Mouse (Mus musculus) Patski (cell line): ENCODE results near the gene Zfand3. TPM values are rescaled to one million over a fixed set of nuclear protein-coding genes. Genes with fewer than 3 reads are reported as not detected.

Source experiments
- ATAC-seq: fragments of 100-300 bp; one replicate; pipeline ENCODE4 v1.8.0; 2021
- CTCF ChIA-PET: fragments of 350-600 bp; sonication (Branson Sonifier 250); formaldehyde crosslinking; loops from one replicate; lab custom pipeline; 2022; ENCODE audit warnings: inconsistent platforms; lab: Charles Lee
- POLR2A ChIA-PET: fragments of 350-600 bp; sonication (Branson Sonifier 250); formaldehyde crosslinking; loops from one replicate; lab custom pipeline; 2022; ENCODE audit warnings: antibody characterized with exemption, inconsistent platforms; lab: Charles Lee
- DNase-seq: peaks from one replicate; pipeline ENCODE4 v3.0.0-alpha.2; 2011; ENCODE audit warnings: low read depth, low spot score
- H3K27me3 ChIP-seq: fragments of 371-371 bp; one replicate; pipeline ENCODE4 v1.5.1; 2021
- CTCF ChIP-seq: fragments of 100-300 bp; IDR thresholded peaks from one replicate; pipeline ENCODE4 v1.5.1; 2021
- in situ Hi-C: fragments of 300-500 bp; cut with MboI; formaldehyde crosslinking; loops from 3 replicates; pipeline ENCODE4 v1.11.1; 2018; ENCODE audit warnings: low pct_unique_long_range_greater_than_20kb, mixed read lengths
- polyA plus RNA-seq: library from polyadenylated mRNA; unstranded; gene quantifications from one replicate; pipeline ENCODE4 v1.2.3, GENCODE M21; 2021

The Zfand3 gene
- polyA plus RNA-seq, 1 experiment from 2014 or later, result 133 TPM

DNA sequence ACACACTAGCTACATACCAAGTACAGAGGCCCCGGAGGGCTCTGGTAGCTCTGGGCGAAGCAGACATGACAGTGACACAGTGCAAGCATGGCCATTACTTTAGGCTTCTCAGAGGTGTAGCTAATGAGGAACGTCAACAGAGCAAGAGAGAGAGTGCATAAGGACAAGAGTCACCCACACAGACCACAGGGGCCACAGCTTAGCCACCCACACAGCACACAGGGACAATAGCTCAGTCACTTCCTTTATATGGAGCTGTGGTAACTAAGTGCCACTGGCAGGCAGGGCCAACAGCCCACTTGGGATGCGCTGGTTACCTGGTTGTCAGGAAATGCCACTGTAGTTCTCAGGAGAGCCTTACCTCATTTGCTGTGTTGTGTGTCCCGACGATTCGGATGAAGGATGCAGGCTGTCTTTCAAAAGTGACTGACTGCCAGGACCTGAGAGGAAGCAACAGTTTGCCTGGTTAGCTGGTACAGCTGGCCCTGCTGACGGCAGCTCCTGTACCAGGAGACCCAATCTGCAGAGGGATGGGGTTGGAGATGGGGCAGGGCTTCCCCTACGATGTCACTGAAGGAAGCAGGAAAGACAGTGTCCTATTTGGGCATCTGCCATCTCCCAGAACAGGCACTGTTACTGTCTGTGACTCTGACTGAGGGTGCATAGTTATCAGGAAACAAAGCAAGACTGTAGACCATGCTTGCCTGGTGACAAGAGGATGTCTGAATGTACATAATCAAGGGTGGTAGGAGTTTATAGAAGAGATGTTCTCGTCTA, 224.1 kb downstream of the Zfand3 start:
- DNase-seq (no peak), ATAC-seq (no peak)
- CTCF ChIA-PET, result no interaction called here
- no peak for TF ChIP-seq CTCF
- in situ Hi-C loops, result no loop called here
- no peaks in the 10 kb centered on the region for H3K27me3 ChIP-seq
- POLR2A ChIA-PET, result no interaction called here

DNA sequence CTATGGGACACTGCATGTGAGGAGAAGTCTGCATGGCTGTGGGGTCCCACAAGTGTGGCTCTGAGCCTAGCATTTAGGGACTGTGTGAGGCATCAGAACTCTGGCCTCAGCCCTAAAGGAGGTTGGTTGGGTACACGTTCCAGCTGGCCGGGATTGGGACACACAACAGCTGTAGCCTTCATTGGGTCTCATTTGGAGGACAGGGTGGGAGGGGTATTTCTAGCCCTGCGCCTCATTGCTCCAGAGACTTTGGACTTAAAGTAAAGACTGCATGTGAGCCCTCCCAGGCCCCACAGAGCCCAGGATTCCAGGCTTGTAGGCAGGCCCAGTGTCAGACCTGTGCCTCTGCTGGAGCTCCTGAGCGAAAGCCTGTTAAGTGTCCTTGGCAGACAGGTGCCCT, 225.9 kb downstream of the Zfand3 start:
- ATAC-seq, result no peak
- DNase-seq, result no peak
- ChIA-PET CTCF (interaction anchor here (1.6 kb wide), 1 partner anchor 17 kb away, joined by 3 read pairs; no protein-coding TSS in a partner anchor), POLR2A (no interaction called here)
- no peaks in the 10 kb centered on the region for H3K27me3 ChIP-seq
- no peak for TF ChIP-seq CTCF
- in situ Hi-C loops, result no loop called here

DNA sequence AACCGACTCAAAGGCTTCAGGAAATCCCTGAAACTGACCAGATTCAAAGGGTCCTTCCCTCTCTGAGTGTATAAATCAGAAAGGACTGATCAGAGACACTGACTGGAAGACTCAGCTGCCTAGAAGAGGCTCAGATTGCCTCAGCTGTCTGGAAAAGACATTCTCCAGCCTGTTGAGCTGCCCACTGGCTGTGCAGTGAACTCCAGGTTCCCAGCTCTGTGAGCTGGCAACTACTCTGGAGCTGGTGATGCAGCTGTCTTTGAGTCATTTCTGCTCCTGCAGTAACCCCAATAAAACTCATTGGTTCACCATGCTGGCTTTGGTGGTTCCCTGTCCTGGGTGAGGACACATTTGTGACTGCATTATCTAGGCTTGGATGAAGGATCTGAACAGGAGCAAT, 226.9 kb downstream of the Zfand3 start:
- ChIA-PET CTCF (interaction anchor here (0.9 to 1.6 kb wide), 2 partner anchors 11 to 16 kb away, joined by 3 read pairs; no protein-coding TSS in a partner anchor), POLR2A (interaction anchor here (0.6 kb wide), 1 partner anchor 23 kb away, joined by 3 read pairs; no protein-coding TSS in a partner anchor)
- H3K27me3 ChIP-seq, result no peaks in the 10 kb centered on the region
- TF ChIP-seq CTCF, result no peak
- in situ Hi-C loops, result no loop called here
- no peak for ATAC-seq
- no peak for DNase-seq

DNA sequence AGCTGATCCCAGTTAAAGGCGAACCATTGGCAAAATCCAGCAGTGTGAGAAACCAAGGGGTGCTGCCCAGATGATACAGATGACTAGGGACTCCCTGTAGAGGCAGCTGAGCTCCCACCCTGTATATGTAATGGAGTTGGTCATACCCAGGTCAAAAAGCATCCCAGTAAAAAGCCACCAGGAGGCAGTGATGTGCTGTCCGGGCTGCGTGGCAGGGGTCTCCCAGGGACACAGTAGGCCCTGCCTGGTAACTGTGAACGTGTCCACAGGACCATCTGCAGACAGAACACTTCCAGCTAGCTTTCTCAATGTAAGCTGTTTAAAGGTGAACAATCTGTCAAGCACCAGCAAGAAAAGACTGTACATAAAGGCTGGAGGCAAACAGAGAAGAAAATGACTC, 228.2 kb downstream of the Zfand3 start:
- in situ Hi-C loops, result no loop called here

DNA sequence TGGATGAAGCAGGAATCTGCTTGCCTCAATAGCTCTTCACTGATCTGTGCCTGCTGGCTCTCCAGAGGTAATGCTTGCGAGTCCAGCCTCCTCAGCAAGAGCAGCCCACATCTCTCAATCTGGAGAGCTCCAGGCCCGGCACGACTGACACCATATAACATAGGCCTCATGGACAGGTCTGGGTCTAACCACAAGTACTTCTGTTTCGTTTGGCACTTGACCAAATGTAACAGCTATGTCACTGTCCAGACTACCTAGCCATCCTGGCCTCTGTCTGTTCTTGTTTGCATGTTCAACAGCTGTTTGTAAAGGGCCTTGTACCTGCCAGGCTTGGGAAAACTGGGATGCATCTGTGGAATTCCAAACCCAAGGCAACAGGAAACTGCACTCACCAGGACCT, 230.8 kb downstream of the Zfand3 start:
- in situ Hi-C loops, result no loop called here
- ATAC-seq, result no peak
- no peak for DNase-seq
- TF ChIP-seq CTCF, result no peak
- no peaks in the 10 kb centered on the region for H3K27me3 ChIP-seq
- ChIA-PET CTCF (no interaction called here), POLR2A (no interaction called here)

More for the DNA sequence above, 228.2 kb downstream of the Zfand3 start:
- CTCF ChIA-PET, result interaction anchor here (1.0 kb wide), 1 partner anchor 83 kb away, joined by 3 read pairs; no protein-coding TSS in a partner anchor
- POLR2A ChIA-PET, result no interaction called here
- DNase-seq (no peak), ATAC-seq (no peak)
- no peaks in the 10 kb centered on the region for H3K27me3 ChIP-seq
- no peak for TF ChIP-seq CTCF

DNA sequence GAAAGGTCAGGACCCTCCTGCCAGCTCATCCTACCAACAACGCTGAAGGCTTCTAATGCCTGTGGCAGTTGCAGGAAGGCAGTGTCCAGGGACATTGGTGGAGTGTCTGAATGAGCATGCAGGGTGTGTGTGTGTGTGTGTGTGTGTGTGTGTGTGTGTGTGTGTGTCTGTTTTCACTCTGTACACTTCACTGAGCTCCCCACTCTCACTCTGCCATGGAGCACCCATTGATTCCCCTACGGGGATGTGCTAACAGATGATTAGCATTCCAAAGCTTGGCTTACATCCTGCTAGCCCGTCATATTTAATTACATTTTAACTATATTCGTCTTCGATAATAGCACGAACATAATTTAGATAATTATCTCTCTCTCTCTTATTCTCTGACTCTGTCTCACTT, 232.1 kb downstream of the Zfand3 start:
- in situ Hi-C loops, result no loop called here
- H3K27me3 ChIP-seq, result no peaks in the 10 kb centered on the region
- ChIA-PET CTCF (interaction anchor here (1.0 kb wide), 1 partner anchor 16 kb away, joined by 3 read pairs; no protein-coding TSS in a partner anchor), POLR2A (no interaction called here)
- ATAC-seq, result no peak
- no peak for DNase-seq
- TF ChIP-seq CTCF, result no peak

DNA sequence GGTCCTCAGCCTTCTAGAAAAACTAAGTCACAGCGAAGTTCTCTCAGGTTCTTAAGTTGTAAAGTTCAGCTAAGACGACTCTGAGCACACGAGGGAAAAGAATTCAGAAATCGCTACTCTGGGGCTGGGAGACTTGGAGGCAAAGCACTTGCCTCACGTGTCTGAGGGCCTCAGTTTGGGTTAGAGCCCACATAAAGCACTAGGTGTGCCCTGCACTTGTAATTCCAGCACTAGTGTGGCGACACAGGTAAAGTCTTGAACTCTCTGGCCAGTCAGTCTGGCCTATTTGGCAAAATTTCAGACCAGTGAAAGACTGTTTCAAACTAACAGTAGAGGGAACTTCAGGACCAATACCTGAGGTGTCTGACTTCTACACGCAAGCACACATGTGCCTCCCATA, 233.1 kb downstream of the Zfand3 start:
- no peak for TF ChIP-seq CTCF
- in situ Hi-C loops, result no loop called here
- CTCF ChIA-PET, result interaction anchor here (1.0 kb wide), 1 partner anchor 15 kb away, joined by 3 read pairs; no protein-coding TSS in a partner anchor
- DNase-seq, result no peak
- ATAC-seq, result no peak
- POLR2A ChIA-PET, result no interaction called here
- no peaks in the 10 kb centered on the region for H3K27me3 ChIP-seq

DNA sequence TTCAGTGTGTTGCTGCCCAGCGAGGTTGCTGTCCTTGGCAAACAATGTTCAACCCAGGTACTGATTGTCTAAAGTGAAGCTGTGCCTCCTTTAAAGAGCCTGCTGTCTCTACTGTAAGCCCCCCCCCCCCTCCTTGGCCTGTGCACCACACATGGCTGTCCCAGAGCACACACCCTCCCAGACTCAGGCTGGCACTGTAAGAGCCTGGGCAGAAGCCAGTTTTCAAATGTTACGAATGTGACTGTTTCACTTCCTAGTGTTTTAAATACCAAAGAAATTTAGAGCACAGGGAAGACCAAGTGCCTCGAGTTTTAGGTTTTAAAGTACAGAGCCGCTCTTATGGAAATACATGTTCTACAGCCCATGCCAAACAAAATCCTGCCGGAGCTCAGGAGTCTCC, 234.9 kb downstream of the Zfand3 start:
- no peak for TF ChIP-seq CTCF
- ATAC-seq (no peak), DNase-seq (no peak)
- CTCF ChIA-PET, result no interaction called here
- in situ Hi-C loops, result no loop called here
- no peaks in the 10 kb centered on the region for H3K27me3 ChIP-seq
- POLR2A ChIA-PET, result no interaction called here

DNA sequence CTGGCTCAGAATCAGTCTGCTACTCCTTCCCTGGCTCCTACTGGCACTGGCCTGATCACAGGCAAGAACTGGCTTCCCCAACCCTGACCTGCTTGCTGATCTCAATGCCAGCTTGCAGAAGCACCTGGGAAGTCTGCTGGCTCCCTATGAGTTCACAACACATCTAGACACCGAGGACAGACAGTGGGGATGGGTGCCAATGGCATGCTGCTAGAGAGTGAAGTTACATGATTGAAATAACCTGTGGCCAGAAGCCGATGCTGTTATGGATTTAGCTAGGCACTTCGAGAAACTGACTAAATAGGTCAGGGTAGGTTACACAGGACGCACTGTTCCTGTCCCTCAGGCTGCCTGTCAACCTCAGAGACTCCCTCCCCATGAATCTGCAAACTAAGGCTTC, 236.1 kb downstream of the Zfand3 start:
- TF ChIP-seq CTCF, result no peak
- POLR2A ChIA-PET, result no interaction called here
- in situ Hi-C loops, result no loop called here
- no peak for DNase-seq
- CTCF ChIA-PET, result no interaction called here
- no peak for ATAC-seq
- H3K27me3 ChIP-seq, result no peaks in the 10 kb centered on the region

DNA sequence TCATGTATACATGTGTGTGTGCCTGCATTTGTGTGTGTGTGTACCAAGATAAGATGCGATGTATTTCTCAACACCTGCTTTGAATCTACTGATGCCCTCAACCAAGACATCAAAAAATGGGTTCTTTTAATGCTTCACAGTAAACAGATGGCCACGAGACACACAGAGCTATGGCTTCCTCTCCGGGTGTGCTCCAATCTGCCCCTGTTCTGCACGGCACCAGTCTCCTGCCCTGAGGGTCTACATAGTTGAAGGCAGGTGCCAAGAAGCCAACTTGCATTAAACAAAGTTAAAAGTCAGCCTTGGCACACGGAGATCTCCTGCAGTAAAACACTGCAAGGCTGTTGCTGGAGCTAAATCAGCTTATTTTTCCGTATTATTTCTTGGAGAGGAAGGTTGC, 236.5 kb downstream of the Zfand3 start:
- POLR2A ChIA-PET, result interaction anchor here (0.6 kb wide), 1 partner anchor 180 kb away, joined by 3 read pairs; no protein-coding TSS in a partner anchor

DNA sequence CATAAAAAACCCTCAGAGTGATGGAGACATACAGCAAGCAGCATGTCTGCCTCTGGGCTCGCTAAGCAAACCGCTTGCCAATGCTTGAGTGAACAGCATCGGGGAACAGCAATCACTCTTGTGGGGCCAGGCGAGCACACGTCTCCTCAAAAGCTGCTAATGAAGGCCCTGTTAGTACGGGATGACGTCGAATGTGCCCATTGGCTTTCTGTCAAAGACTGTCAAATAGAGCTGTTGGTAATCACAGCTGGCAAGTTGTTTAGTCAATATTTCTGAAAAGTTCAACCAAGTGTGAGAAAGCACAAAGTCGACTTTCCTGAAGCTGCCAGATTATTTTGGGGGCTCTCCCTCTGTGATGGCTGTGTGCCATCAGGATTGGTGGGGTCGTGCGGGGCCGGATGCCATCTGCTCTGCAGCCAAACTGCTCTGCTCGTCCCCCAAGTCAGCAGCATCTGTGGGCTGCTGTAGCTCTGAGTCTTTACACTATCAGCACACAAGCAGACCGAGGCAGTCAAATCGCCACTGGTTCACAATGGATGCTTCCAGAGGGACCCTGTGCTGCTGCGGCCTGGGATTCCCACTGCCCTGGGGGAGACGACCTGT, 237.3 kb downstream of the Zfand3 start:
- no peak for TF ChIP-seq CTCF
- ChIA-PET POLR2A (no interaction called here), CTCF (interaction anchor here (0.8 kb wide), 1 partner anchor 10 kb away, joined by 5 read pairs; no protein-coding TSS in a partner anchor)
- no peak for ATAC-seq
- no peak for DNase-seq
- in situ Hi-C loops, result no loop called here
- H3K27me3 ChIP-seq, result no peaks in the 10 kb centered on the region

More for the DNA sequence above, 236.5 kb downstream of the Zfand3 start:
- CTCF ChIA-PET, result no interaction called here
- DNase-seq, result no peak
- H3K27me3 ChIP-seq, result no peaks in the 10 kb centered on the region
- no peak for ATAC-seq
- in situ Hi-C loops, result no loop called here
- no peak for TF ChIP-seq CTCF
